Mouse (Mus musculus): Measurements from ENCODE around the gene Olfr187.

GRCm38 (mm10) chr16:59039710-59040109, at the start of gene Olfr187:
- no peak for TF ChIP-seq TAL1 (IDR thresholded peaks at IDR 0.05; ENCODE audit: low read length)
- TF ChIP-seq GATA1 (IDR thresholded peaks at IDR 0.05; ENCODE audit: low read length): no peak
